Mouse (Mus musculus) hindbrain, embryonic 13.5 days (tissue): ENCODE results near the gene Crygn. TPM values are rescaled to one million over a fixed set of nuclear protein-coding genes. Genes with fewer than 3 reads are reported as not detected.

Source experiments
- ATAC-seq: fragments of 200-750 bp; cut with Nextera tagmentation; 2 replicates; pipeline ENCODE4 v1.8.0; 2017; ENCODE audit warnings: moderate TSS enrichment; ENCODE audit not compliant: low FRiP score
- H3K27ac ChIP-seq: fragments of 300-500 bp; sonication (generic); 2 replicates; pipeline ENCODE4 v1.5.1; 2015; ENCODE audit warnings: inconsistent platforms, mild to moderate bottlenecking, moderate library complexity
- H3K27me3 ChIP-seq: fragments of 300-500 bp; sonication (generic); 2 replicates; pipeline ENCODE4 v1.6.1; 2015; ENCODE audit warnings: mild to moderate bottlenecking, inconsistent platforms
- H3K36me3 ChIP-seq: fragments of 300-500 bp; sonication (generic); 2 replicates; pipeline ENCODE4 v1.6.1; 2015; ENCODE audit warnings: mild to moderate bottlenecking, inconsistent platforms
- H3K4me1 ChIP-seq: fragments of 300-500 bp; sonication (generic); replicated peaks from 2 replicates; pipeline ENCODE4 v1.6.1; 2015; ENCODE audit warnings: inconsistent platforms
- H3K4me2 ChIP-seq: fragments of 300-500 bp; sonication (generic); 2 replicates; pipeline ENCODE4 v1.6.1; 2015; ENCODE audit warnings: inconsistent platforms, mild to moderate bottlenecking, moderate library complexity
- H3K4me3 ChIP-seq: fragments of 300-500 bp; sonication (generic); 2 replicates; pipeline ENCODE4 v1.5.1; 2015; ENCODE audit warnings: mild to moderate bottlenecking, inconsistent platforms
- H3K9ac ChIP-seq: fragments of 300-500 bp; sonication (generic); 2 replicates; pipeline ENCODE4 v1.6.1; 2015; ENCODE audit warnings: mild to moderate bottlenecking, inconsistent platforms
- H3K9me3 ChIP-seq: fragments of 300-500 bp; sonication (generic); 2 replicates; pipeline ENCODE4 v1.6.1; 2016; ENCODE audit warnings: inconsistent platforms
- WGBS: fragments of 180-500 bp; shearing (Covaris S2); methylation state at CpG from one replicate; pipeline ENCODE4 v1.1.7; 2015; 5-methylcytosine and 5-hydroxymethylcytosine counted together
- polyA plus RNA-seq: library from polyadenylated mRNA; unstranded; fragments of >200 nt; fragmentation: Nextera tagmentation; extraction: Ambion mirVana; gene quantifications from 2 replicates; pipeline ENCODE4 v1.2.1, GENCODE M21; 2015

Gene Crygn
- polyA plus RNA-seq, 1 experiment from 2014 or later = 2.1 TPM

- no peak overlapping the region for H3K9ac ChIP-seq
- no peaks in the 10 kb centered on the region for H3K27me3 ChIP-seq
- 76% methylated on average over 15 of the region's 15 CpGs for WGBS
- H3K4me3 ChIP-seq = no peak overlapping the region
- no peak overlapping the region for H3K4me2 ChIP-seq
- ATAC-seq = no peak
- H3K27ac ChIP-seq = no peak overlapping the region; the same call in 1 of the 2 replicates
- no peaks in the 10 kb centered on the region for H3K4me1 ChIP-seq
- H3K9me3 ChIP-seq = no peaks in the 10 kb centered on the region
- H3K36me3 ChIP-seq = no peaks in the 10 kb centered on the region
Measured at GRCm38 (mm10) chr5:24741172-24741885, 16.5 kb downstream of the Crygn start.

DNA sequence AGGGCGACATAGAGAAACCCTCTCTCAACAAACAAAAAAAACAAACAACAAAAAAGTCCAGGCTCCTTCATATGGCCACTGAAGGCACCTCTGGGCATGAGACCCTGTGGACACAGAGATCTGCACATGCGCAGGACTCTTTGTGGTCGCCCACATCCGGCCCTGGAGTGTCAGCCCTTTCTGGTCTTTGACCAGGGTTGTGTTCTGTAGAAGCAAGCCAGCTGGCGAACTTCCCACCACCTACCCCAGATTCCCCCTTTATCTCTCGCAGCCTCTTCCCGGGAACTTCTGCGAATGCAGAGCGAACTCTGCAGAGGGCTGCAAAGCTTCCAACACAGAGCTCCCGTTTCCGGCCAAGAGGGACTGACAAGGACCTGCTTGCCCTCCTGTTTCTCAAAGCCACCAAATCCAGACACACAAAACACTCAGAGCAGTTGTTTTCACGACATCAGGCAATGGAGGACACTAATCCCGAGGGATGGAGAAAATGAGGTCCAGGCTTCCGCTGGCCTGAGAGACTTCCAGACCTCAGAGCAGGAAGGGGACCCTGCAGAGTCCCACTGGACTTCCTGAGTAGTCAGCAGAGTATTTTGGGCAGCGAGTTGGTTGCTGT, 18.6 kb downstream of the Crygn start:
- Histone ChIP-seq H3K4me1 (no peaks in the 10 kb centered on the region), H3K36me3 (no peaks in the 10 kb centered on the region), H3K9me3 (no peaks in the 10 kb centered on the region), H3K27me3 (no peaks in the 10 kb centered on the region), H3K4me2 (no peak overlapping the region), H3K9ac (no peak overlapping the region), H3K4me3 (no peak overlapping the region), H3K27ac (no peak overlapping the region)
- WGBS = 75% methylated on average over 15 of the region's 15 CpGs
- no peak for ATAC-seq

DNA sequence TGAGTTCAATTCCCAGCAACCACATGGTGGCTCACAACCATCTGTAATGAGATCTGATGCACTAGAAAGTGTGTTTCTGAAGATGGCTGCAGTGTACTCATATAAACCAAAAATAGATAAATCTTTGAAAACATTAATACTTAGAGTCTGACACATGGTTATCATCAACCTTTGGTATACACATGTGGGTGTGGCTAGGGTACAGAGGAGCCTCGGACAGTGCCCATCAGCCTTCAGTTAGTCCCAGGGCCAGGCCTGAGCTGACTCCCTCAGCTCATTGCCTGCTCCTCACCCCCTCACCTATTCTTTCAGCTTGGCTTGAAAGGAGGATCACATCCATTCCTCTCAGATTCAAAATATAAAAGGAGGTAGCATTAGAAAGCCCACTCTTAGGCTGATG, 19.3 kb downstream of the Crygn start:
- H3K36me3 ChIP-seq = no peaks in the 10 kb centered on the region
- H3K4me1 ChIP-seq = no peaks in the 10 kb centered on the region
- no peak overlapping the region for H3K4me3 ChIP-seq
- H3K27ac ChIP-seq = no peak overlapping the region
- H3K9me3 ChIP-seq = no peaks in the 10 kb centered on the region
- H3K27me3 ChIP-seq = no peaks in the 10 kb centered on the region
- ATAC-seq = no peak
- H3K9ac ChIP-seq = no peak overlapping the region
- H3K4me2 ChIP-seq = no peak overlapping the region
- WGBS = 91% methylated on average over 1 of the region's 1 CpGs

DNA sequence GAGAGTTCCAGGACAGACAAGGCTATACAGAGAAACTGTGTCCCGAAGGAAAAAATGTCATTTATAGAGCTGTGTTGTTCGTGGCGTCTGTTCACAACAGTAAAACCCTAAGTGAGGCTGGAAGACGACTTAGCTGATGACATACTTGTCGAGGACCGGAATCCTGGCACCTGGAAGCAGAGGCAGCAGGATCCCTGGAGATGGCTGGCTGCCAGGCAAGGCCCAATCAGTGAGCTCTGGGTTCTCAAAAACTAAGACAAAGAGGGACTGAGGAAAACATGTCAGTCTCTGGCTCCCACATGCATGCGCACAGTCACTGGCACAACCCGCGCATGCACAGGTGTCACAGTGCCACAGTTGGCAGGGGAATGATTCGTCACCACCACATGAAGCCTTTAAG, 20.2 kb downstream of the Crygn start:
- H3K4me1 ChIP-seq = peaks cover 9% of the 10 kb centered on the region
- no peak overlapping the region for H3K4me2 ChIP-seq
- H3K27ac ChIP-seq = no peak overlapping the region
- no peak overlapping the region for H3K9ac ChIP-seq
- no peaks in the 10 kb centered on the region for H3K27me3 ChIP-seq
- H3K36me3 ChIP-seq = no peaks in the 10 kb centered on the region
- H3K4me3 ChIP-seq = no peak overlapping the region
- WGBS = 88% methylated on average over 10 of the region's 10 CpGs
- H3K9me3 ChIP-seq = no peaks in the 10 kb centered on the region
- no peak for ATAC-seq

- H3K27ac ChIP-seq = peak overlapping the region; percentile 48; the same call in 1 of the 2 replicates
- no peaks in the 10 kb centered on the region for H3K9me3 ChIP-seq
- ATAC-seq = no peak
- WGBS = 61% methylated on average over 7 of the region's 7 CpGs
- H3K4me3 ChIP-seq = no peak overlapping the region
- H3K36me3 ChIP-seq = no peaks in the 10 kb centered on the region
- H3K4me1 ChIP-seq = peaks cover 24% of the 10 kb centered on the region
- H3K4me2 ChIP-seq = no peak overlapping the region
- peaks cover 36% of the 10 kb centered on the region for H3K27me3 ChIP-seq
- no peak overlapping the region for H3K9ac ChIP-seq
Measured at GRCm38 (mm10) chr5:24733771-24734426, 23.9 kb downstream of the Crygn start.

DNA sequence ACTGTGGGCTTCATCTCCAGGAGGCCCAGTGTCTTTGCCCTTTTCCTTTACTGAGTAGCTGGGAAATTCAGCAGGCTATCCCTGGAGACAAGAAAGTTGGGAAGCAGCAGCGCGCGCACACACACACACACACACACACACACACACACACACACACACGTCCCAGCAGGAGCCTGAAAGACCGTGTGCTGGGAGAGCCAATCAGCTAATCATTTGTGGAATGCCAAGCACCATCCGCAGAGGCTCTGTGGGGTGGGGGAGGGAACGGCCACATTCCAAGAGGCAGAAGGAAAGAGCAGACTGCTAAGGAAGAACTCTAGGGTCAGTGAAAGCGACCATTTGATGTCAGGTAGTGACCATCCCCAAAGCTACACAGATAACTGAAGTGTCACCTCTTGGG, 24.7 kb downstream of the Crygn start:
- Histone ChIP-seq H3K36me3 (no peaks in the 10 kb centered on the region), H3K9ac (no peak overlapping the region), H3K9me3 (no peaks in the 10 kb centered on the region), H3K27ac (no peak overlapping the region), H3K27me3 (peaks cover 43% of the 10 kb centered on the region), H3K4me2 (no peak overlapping the region), H3K4me3 (no peak overlapping the region), H3K4me1 (peaks cover 24% of the 10 kb centered on the region)
- 8% methylated on average over 8 of the region's 8 CpGs for WGBS
- ATAC-seq = no peak

- ATAC-seq = no peak
- H3K4me1 ChIP-seq = peaks cover 24% of the 10 kb centered on the region
- peaks cover 48% of the 10 kb centered on the region for H3K27me3 ChIP-seq
- H3K9me3 ChIP-seq = no peaks in the 10 kb centered on the region
- H3K36me3 ChIP-seq = no peaks in the 10 kb centered on the region
- H3K4me3 ChIP-seq = peak overlapping the region; percentile 43
- H3K4me2 ChIP-seq = peak overlapping the region; percentile 58
- WGBS = 5% methylated on average over 15 of the region's 15 CpGs
- H3K9ac ChIP-seq = peak overlapping the region; percentile 66; the same call in 1 of the 2 replicates
- no peak overlapping the region for H3K27ac ChIP-seq
Measured at GRCm38 (mm10) chr5:24730986-24731385, 26.8 kb downstream of the Crygn start.

- ATAC-seq = no peak
- Histone ChIP-seq H3K27me3 (peaks cover 48% of the 10 kb centered on the region), H3K9ac (peak within 1 kb of the TSS; percentile 66), H3K27ac (no peak within 1 kb of the TSS), H3K36me3 (no peaks in the 10 kb centered on the region), H3K4me2 (peak within 1 kb of the TSS; percentile 58), H3K4me3 (peak within 1 kb of the TSS; percentile 43), H3K4me1 (peaks cover 24% of the 10 kb centered on the region), H3K9me3 (no peaks in the 10 kb centered on the region)
- WGBS = 0% methylated on average over 23 of the region's 23 CpGs
Measured at GRCm38 (mm10) chr5:24730488-24730871, 27.3 kb downstream of the Crygn start, which contains the start of gene Wdr86. Gene Wdr86 (minus strand): TSS chr5:24730727.

GRCm38 (mm10) chr5:24729797-24730487, 27.9 kb downstream of the Crygn start:
- H3K4me2 ChIP-seq = peak overlapping the region; percentile 58

DNA sequence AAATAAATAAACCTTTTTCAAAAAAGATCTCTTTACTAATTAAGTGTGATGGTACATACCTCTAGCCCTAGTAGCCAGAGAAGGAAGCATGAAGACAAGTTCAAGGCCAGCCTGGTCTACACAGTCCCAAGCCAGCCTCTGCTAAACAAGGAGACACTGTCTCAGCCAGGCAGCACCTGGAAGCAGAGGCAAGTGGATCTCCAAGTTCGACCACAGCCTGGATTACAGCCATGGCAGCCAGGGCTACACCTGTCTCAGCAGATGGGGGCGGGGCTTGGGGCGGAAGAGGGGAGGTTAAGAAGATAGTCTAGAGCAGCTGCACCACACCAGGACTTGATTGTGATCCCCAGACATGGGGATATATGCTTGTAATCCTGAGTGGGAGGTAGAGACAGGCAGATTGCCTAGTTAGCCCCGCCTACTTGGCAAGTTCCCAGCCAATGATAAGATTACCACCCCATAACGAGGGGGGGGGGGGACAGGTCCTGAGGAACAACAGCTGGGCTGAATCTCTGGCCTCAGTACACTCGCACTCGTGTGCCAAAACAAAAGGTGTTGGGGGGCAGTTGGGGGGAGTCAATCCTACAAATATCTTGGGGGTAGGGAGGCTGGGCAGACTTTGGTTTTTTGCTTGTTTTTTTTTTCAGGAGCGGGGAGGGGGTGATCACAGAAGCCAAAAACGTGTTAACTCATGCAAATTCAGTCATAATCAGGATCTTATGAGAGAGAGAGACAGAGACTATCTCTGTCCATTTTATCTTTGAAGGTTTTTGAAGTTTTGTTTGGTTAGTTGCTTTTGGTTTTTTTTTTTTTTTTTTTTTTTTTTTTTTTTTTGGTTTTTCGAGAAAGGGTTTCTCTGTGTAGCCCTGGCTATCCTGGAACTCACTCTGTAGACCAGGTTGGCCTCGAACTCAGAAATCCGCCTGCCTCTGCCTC, 30.6 kb downstream of the Crygn start:
- peaks cover 30% of the 10 kb centered on the region for H3K4me1 ChIP-seq
- no peak overlapping the region for H3K4me3 ChIP-seq
- no peak overlapping the region for H3K9ac ChIP-seq
- WGBS = 74% methylated on average over 12 of the region's 12 CpGs
- peaks cover 45% of the 10 kb centered on the region for H3K27me3 ChIP-seq
- no peak overlapping the region for H3K4me2 ChIP-seq
- no peaks in the 10 kb centered on the region for H3K9me3 ChIP-seq
- H3K27ac ChIP-seq = no peak overlapping the region
- ATAC-seq = no peak
- H3K36me3 ChIP-seq = no peaks in the 10 kb centered on the region

More at GRCm38 (mm10) chr5:24729797-24730487, 27.9 kb downstream of the Crygn start:
- H3K9me3 ChIP-seq = no peaks in the 10 kb centered on the region
- no peaks in the 10 kb centered on the region for H3K36me3 ChIP-seq
- H3K9ac ChIP-seq = peak overlapping the region; percentile 66
- WGBS = 1% methylated on average over 49 of the region's 49 CpGs
- ATAC-seq = no peak
- H3K27ac ChIP-seq = no peak overlapping the region
- H3K4me3 ChIP-seq = peak overlapping the region; percentile 43
- H3K4me1 ChIP-seq = peaks cover 29% of the 10 kb centered on the region
- H3K27me3 ChIP-seq = peaks cover 48% of the 10 kb centered on the region

DNA sequence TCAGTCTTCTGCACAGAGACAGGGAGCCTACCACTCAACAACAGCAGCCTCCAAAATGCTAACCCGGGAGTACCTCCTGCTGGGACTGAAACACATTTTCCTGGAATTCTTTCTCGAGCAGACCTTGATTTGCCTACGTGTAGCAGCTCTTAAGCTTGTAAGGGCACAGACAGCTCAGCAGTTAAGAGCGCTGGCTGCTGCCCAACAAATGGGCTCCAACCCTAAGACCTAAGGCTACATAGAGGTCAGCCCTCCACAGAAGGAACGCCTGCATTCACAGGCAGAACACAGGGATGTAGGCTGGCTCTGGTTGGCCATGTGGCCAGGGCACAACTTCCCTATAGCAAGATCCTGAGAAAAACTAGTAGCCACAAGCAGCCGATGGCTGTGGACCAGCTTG, 31.9 kb downstream of the Crygn start:
- peaks cover 32% of the 10 kb centered on the region for H3K27me3 ChIP-seq
- no peak for ATAC-seq
- peak overlapping the region; percentile 60; the same call in 1 of the 2 replicates for H3K27ac ChIP-seq
- no peak overlapping the region for H3K4me2 ChIP-seq
- no peaks in the 10 kb centered on the region for H3K9me3 ChIP-seq
- 72% methylated on average over 6 of the region's 6 CpGs for WGBS
- H3K9ac ChIP-seq = no peak overlapping the region
- H3K36me3 ChIP-seq = no peaks in the 10 kb centered on the region
- peaks cover 28% of the 10 kb centered on the region for H3K4me1 ChIP-seq
- no peak overlapping the region for H3K4me3 ChIP-seq
